Mouse (Mus musculus): ENCODE measurements around the gene Apom.
A peak's percentile ranks its signal among the peaks of the same experiment; 100 is the strongest.

The Apom gene

GRCm38 (mm10) chr17:35158850-35159593, 27.2 kb upstream of the Apom start:
- no peak for DNase-seq (ENCODE audit: low spot score in 2 of 2)

DNA sequence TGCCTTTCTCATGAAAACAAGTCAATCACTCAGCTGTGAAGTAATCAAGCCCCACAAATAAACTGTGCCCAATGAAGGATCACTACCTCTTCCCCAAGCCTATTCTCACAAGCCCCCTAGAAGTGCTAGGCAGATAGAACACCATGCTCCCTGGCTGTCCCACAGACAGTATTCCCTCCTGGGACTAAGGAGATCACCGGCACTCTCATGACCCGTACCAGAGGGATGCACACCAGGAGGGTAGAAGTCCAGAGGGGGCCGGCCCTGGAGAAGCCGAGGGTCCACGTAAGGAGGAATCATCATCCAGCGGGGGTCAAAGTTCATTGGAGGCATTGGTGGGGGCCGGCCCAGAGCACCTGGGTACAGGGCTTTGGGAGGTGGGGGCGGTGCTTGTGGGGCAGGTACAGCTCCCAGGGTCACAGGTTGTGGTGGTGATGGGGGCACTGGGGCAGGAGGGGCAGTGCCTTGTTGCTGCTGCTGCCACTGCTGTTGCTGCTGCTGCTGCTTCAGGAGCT, 25.9 kb upstream of the Apom start:
- no peak for DNase-seq (ENCODE audit: low spot score in 2 of 2)

- no peak for DNase-seq (ENCODE audit: low spot score in 2 of 2)
These were observed 25.4 kb upstream of the Apom start for GRCm38 (mm10) chr17:35157254-35157653.

DNA sequence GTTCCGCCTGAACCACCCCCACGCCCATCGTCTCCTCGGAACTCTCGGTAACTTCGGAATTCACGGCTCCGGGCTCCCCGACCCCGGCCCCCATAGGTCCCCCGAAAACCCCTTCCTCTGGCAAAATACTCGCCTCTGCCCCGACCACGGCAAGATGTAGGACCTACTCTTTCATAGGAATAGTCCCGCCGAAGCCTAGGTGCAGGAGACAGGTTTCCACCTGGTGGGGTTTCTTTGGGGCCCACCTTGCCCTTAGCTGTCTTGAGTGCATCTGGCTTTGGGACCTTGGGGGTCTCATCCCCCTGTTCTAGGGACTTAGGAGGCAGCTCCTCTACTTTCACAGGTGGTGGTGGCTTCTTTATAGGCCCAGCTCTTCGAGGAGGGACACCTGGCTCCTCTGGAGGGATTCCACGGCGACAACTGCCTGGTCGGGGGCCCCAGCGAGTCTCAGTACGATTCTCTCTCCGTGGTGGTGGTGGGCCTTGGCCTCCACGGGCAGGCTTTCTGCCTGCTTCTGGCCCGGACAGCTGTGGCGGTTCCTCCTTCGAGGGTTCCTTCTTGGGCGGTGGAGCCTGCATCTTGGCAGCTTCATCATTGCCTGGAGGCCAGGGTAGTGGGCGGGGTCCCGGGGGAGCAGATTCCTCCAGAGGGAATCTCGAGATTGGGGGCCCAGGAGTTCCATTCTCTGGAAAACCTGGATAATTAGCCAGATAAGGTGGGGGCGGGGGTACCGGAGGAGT, 24.8 kb upstream of the Apom start:
- no peak for DNase-seq (ENCODE audit: low spot score in 2 of 2)

DNA sequence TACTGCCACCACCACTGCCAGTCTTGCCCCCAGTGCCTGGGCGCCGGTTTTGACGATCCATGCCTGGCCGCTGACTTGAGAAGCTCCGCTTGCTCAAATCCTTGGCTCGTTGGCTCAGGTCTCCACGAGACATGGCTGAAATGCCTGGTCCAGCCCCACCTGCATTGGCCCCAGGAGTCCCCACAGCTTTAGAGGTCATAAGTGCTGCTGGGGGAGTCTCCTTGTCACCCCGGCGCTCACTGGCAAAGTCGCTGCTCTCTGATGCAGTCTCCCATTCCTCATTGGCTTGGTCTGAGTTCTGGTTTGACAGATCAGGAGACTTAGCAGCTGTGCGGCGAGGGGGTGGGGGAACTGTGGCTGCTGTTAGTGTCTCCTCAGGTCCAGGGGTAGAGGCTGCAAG, 23.6 kb upstream of the Apom start:
- DNase-seq (ENCODE audit: low spot score in 2 of 2), result no peak

- no peak for DNase-seq (ENCODE audit: low spot score in 2 of 2)
These were observed 22.8 kb upstream of the Apom start for GRCm38 (mm10) chr17:35154616-35155015.

GRCm38 (mm10) chr17:35153931-35154330, 22.1 kb upstream of the Apom start:
- no peak for DNase-seq (ENCODE audit: low spot score in 2 of 2)

- DNase-seq (ENCODE audit: low spot score in 2 of 2), result no peak
These were observed 21.2 kb upstream of the Apom start for GRCm38 (mm10) chr17:35153077-35153476.

DNA sequence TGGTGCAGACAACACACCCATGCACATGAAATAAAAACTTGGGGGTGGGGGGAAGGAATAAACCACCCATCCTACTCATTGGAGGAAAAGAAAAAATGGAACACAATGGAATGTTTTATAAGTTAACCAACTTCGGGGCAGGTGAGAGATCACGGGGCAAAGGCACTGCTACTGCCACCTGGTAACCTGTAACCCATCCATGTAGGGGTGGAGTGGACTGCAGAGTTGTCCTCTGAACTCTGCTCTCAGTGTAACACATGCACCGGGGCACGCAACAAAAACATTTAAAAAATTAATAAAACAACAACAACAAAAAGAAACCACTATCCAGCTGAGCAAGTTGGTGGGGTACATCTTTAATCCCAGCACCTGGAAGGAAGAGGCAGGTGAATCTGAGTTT, 20.3 kb upstream of the Apom start:
- DNase-seq (ENCODE audit: low spot score in 2 of 2), result no peak

- DNase-seq (ENCODE audit: low spot score in 2 of 2), result no peak
These were observed 16.2 kb upstream of the Apom start for GRCm38 (mm10) chr17:35147922-35148639.

DNA sequence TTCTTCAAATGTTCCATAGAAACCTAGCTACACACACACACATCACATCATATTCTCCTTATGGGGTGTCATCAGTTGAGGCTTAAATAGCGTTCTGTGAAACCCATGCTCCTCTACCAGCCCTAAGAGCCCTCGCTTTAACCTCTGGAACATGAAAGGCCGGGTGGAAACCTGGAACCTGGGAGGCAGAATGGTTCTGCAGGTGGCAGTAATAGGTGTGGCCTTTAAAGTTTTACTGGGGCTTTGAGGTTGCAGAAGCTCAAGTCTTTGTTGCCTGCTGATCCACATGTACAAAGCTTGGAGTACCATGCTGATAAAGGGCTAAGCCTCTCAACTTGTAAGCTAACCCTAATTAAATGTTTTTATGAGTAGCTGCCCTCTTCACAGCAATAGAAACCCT, 15.5 kb upstream of the Apom start:
- no peak for DNase-seq (ENCODE audit: low spot score in 2 of 2)

GRCm38 (mm10) chr17:35146139-35146538, 14.3 kb upstream of the Apom start:
- DNase-seq (ENCODE audit: low spot score in 2 of 2), result no peak

DNA sequence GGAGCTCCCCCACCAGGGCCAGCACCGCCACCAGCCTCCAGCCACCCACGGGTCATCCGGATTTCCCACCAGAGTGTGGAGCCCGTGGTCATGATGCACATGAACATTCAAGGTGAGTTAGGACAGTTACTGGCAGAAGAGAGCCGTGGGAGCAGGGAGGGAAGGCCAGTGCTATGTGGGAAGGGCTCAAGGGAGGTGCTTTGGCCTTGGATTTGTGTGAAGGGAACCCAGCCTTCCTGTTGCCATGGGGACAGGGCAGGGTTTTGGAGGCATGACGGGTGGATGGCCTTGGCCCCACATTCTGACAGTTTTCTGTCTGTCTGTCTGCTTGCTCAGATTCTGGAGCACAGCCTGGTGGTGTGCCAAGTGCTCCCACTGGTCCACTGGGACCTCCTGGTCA, 10.1 kb upstream of the Apom start:
- DNase-seq (ENCODE audit: low spot score in 2 of 2), result no peak

DNA sequence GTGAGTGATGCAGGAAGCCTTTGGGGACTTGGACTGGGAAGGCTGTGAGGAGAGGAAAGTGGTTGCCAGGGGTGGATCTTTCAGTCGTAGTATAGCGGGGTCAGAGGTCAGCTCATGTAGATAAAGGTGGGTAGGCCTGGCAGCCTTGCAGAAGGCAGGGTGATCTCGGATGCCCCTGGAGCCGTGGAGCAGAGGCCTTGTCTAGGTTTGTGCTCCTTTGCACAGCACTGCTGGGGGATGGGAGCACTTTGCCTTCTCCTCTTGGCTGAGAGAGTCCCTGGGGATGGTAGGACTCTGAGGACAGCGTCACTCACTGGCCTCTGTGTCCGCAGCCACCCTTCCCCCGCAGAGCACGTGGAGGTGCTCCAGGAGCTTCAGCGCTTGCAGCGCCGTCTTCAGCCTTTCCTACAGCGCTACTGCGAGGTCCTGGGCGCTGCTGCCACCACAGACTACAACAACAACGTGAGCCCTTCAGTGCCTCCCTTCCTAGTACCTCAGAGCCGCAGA, 8.7 kb upstream of the Apom start:
- no peak for DNase-seq (ENCODE audit: low spot score in 2 of 2)

GRCm38 (mm10) chr17:35139269-35139668, 7.4 kb upstream of the Apom start:
- no peak for DNase-seq (ENCODE audit: low spot score in 2 of 2)

DNA sequence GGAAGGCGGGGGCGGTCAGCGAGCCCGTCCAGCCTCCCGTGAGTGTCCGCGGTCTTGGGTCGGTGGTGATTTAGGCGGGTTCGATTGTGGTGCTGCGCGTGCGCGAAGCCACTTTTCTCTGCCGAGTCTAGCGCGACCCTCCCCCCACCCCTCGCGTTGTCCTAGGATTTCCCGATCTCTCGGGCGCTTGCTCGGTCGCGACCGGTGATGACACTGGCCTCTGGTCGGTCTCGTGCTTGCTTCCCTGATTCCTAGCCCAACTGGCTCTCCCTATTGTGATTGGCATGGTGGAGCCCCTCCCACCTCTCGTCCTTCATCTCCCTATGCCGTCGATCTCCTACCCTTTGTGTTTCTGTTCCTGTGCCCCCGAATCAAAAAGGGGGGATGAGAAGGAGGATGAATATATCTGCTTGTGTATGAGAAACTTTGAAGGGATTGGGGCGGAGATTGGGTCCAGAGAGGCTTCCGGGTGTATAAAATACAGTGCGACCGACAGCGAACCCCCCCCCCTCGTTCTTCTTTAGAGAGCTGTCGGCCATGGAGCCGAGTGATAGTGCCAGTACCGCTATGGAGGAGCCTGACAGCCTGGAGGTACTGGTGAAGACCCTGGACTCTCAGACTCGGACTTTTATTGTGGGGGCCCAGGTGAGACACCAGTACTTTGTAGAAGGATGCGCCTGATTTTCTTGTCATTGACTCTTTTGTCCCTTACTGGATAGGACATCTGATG, 3.9 kb upstream of the Apom start:
- DNase-seq (ENCODE audit: low spot score in 2 of 2), result no peak

DNA sequence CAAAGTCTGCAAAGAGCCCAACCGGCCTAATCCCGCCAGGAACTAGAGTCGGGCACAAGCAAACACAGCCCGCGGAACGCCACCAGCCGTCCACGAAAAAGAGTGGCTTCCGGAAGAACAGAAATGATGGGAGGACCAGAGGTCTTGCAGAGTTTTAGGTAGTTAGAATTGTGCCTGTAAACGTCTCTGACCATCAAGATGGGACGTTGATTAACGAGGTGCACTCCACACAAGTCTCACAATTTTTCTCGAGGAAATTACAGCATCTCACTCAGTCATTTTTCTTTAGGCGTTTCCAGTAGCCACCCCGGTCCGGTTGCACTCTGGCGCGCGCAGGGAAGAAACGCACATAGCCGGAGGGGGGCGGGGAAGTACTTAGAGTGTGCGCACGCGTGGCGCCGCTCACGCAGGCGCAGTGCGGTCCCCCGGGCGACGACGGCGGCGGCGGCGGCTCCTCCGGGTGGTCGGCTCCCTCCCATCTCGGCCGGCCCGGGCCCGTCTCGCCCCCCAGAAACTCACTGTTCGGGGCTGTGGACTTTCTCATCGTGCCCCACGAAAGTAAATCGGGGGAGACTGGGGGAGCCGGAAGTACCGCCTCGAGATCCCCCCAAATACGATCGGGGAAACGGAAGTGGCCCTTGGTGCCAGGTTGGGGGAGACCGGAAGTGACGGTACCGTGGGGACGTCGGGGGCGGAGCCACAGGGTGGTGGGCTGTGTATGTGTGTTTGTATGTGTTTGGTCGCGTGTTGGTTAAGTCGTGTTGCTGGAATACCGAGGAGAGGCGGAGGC, 3.1 kb upstream of the Apom start, which contains the start of gene Bag6:
Gene Bag6, plus strand, starts transcription at position 378 of the 790 bp plus-strand sequence.
- DNase-seq (ENCODE audit: low spot score in 2 of 2), result peak; percentile 91 to 95

DNA sequence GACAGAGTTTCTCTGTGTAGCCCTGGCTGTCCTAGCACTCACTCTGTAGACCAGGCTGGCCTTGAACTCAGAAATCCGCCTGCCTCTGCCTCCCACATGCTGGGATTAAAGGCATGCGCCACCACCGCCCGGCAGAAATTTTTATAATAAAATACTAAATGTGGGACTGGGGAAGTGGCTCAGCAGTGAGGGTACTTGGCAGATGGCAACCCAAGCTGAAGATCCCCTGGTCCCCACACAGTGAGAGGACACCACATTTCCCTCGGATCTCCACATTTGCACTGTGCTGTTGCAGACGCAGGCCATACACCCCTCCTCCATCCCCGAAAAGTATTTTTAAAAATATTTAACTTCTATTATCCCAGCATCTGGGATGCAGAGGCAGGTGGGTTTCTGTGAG, 1.7 kb upstream of the Apom start:
- DNase-seq (ENCODE audit: low spot score in 2 of 2), result no peak

GRCm38 (mm10) chr17:35132174-35132560, 317 bp upstream of the Apom start:
- no peak for DNase-seq (ENCODE audit: low spot score in 2 of 2)

DNA sequence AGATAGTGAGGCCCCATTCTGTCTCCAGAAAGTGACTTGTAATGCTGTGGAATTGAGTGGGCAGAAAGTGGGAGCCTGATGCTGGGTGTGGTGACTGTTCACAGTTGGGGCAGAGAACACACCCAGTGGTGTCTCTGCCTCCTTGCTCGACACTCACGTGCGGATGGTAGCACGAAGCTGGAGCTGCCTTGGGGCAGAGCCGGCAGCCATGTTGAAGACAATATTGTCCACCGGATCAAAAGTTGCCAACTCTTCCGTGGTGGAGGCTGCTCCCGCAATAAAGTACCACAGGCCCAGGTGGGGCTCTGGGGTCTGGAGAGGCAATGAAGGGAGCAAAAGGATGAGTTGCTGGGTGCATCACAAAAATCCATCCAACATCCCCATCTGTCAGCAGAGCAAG, 812 bp downstream of the Apom start:
- DNase-seq (ENCODE audit: low spot score in 2 of 2), result no peak

- no peak for DNase-seq (ENCODE audit: low spot score in 2 of 2)
These were observed 2.9 kb downstream of the Apom start for GRCm38 (mm10) chr17:35128996-35129395.

Measured in right cerebral cortex, adult 2 months (tissue).